Mouse (Mus musculus) liver, embryonic 18 days (tissue): ENCODE results near the gene Ephx3. TPM values are rescaled to one million over a fixed set of nuclear protein-coding genes. Genes with fewer than 3 reads are reported as not detected.

ENCODE experiments used
- polyA plus RNA-seq: library from polyadenylated mRNA; depleted of rRNA; stranded (reverse); fragments of >200 nt; gene quantifications from 2 replicates; pipeline ENCODE4 v1.2.3, GENCODE M21; 2012; rRNA removed

Ephx3 gene
- 0.06 and 0.08 TPM in 2 replicates for polyA plus RNA-seq

GRCm38 (mm10) chr17:32188863-32189636 lies at the start of gene Ephx3:
TSS of gene Ephx3 (minus strand) at chr17:32189549.

GRCm38 (mm10) chr17:32166687-32167086 lies 22.7 kb downstream of the Ephx3 start, which contains the start of gene Notch3:
TSS of gene Notch3 (minus strand) at chr17:32166852.

Other genes starting within 250 kb of the Ephx3 start
- gene Rrp1b, start 153.4 kb downstream of the Ephx3 start, polyA plus RNA-seq, result 4.9 and 5.2 TPM in 2 replicates
- 0.15 and 0.19 TPM in 2 replicates for gene Hsf2bp, start 153.2 kb downstream of the Ephx3 start, polyA plus RNA-seq
- 0.92 and 1.1 TPM in 2 replicates for gene Notch3, start 22.7 kb downstream of the Ephx3 start, polyA plus RNA-seq
- 7.7 and 11.8 TPM in 2 replicates for gene Brd4, start 95.2 kb upstream of the Ephx3 start, polyA plus RNA-seq
- gene Akap8, start 131.7 kb upstream of the Ephx3 start, polyA plus RNA-seq, result 19.0 and 21.5 TPM in 2 replicates
- 38.5 and 47.9 TPM in 2 replicates for gene Akap8l, start 161.1 kb upstream of the Ephx3 start, polyA plus RNA-seq
- 5.8 and 7.8 TPM in 2 replicates for gene Wiz, start 199.9 kb upstream of the Ephx3 start, polyA plus RNA-seq
- 3.6 and 4.2 TPM in 2 replicates for gene Rasal3, start 214.0 kb upstream of the Ephx3 start, polyA plus RNA-seq
- 22.9 and 24.4 TPM in 2 replicates for gene Pglyrp2, start 234.6 kb upstream of the Ephx3 start, polyA plus RNA-seq